Mouse (Mus musculus): Measurements from ENCODE around the gene Ccdc187. TPM values are rescaled to one million over a fixed set of nuclear protein-coding genes. Genes with fewer than 3 reads are reported as not detected.

Gene Ccdc187
- polyA plus RNA-seq, 1 experiment: 0.02 TPM

- no peak overlapping the region for H3K4me3 ChIP-seq (ENCODE audit: insufficient read depth, low read depth, low read length)
- TF ChIP-seq CTCF (conservative IDR thresholded peaks at IDR 0.05; ENCODE audit: insufficient read depth, insufficient read length, low read depth, low read length): no peak
- TF ChIP-seq POLR2A (IDR thresholded peaks at IDR 0.05; ENCODE audit: low read depth, low read length): no peak
- H3K27ac ChIP-seq (ENCODE audit: insufficient read depth, low read depth, low read length): no peak overlapping the region
- WGBS: 88% methylated on average over 16 of the region's 16 CpGs
- DNase-seq: no peak
- no peaks in the 10 kb centered on the region for H3K27me3 ChIP-seq (replicated peaks; ENCODE audit: control insufficient read depth, insufficient read depth, low read length)
- H3K4me1 ChIP-seq (ENCODE audit: control insufficient read depth, insufficient read depth, low read length): no peaks in the 10 kb centered on the region
- H3K36me3 ChIP-seq (ENCODE audit: control insufficient read depth, insufficient read depth, low read length): no peaks in the 10 kb centered on the region
Observed at GRCm38 (mm10) chr2:26257315-26258096, 36.9 kb downstream of the Ccdc187 start.

DNA sequence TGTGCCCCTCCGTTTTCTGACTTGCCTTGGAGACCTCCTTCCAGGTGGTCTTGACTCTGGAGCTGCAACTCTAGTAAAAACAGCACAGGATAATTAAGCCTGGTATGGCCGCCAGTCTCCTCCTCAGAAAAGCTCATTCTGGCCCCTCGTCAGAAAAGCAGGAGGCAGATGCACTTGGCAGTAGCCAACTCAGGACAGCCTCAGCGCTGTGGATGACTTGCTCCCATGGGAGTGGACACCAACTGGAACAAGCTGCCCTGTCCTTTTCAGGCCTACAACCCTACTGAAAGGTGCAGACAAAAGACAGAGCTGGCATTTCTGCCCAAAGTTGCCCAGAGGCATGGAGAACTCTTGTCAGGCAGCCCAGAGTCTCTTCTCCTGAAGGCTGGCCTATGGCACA, 39.5 kb downstream of the Ccdc187 start:
- DNase-seq: no peak
- Histone ChIP-seq H3K4me3 (ENCODE audit: insufficient read depth, low read depth, low read length) (no peak overlapping the region), H3K36me3 (ENCODE audit: control insufficient read depth, insufficient read depth, low read length) (no peaks in the 10 kb centered on the region), H3K27me3 (replicated peaks; ENCODE audit: control insufficient read depth, insufficient read depth, low read length) (no peaks in the 10 kb centered on the region), H3K27ac (ENCODE audit: insufficient read depth, low read depth, low read length) (no peak overlapping the region), H3K4me1 (ENCODE audit: control insufficient read depth, insufficient read depth, low read length) (no peaks in the 10 kb centered on the region)
- TF ChIP-seq CTCF (conservative IDR thresholded peaks at IDR 0.05; ENCODE audit: insufficient read depth, insufficient read length, low read depth, low read length) (no peak), POLR2A (IDR thresholded peaks at IDR 0.05; ENCODE audit: low read depth, low read length) (no peak)
- WGBS: 74% methylated on average over 4 of the region's 4 CpGs

DNA sequence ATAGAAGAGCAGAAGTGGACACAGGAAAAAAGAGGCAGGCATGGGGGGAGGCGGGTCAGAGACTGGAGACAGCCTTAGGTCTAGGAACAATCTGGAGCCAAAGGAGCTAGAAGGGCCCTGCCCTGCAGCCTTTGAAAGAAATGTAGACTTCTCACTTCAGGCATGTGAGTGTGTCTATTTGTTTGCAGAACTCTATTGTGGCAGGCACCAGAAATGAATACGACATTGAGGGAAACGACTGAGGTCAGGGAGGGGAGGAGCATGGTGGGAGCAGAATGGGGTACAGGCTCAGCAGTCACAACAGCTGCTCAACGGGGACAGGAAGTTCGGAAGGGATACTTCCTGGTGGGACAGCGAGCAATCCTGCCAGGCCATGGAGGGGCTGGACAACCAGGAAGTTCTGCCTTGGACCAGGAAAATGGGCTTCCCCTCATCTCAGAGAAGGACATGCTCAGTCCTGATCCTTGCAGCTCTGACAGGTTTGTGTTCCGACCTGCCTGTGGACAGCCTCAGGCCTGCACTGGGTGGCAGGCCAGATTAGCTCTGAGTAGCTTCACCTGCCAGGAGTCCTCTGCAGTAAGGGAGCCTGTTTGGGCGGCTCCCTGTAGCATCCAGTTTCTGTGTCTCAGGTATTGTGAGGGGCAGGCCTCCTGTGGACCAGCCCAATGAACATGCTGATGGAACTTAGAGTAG, 41.7 kb downstream of the Ccdc187 start:
- H3K27me3 ChIP-seq (replicated peaks; ENCODE audit: control insufficient read depth, insufficient read depth, low read length): no peaks in the 10 kb centered on the region
- DNase-seq: no peak
- no peak overlapping the region for H3K27ac ChIP-seq (ENCODE audit: insufficient read depth, low read depth, low read length)
- no peak overlapping the region for H3K4me3 ChIP-seq (ENCODE audit: insufficient read depth, low read depth, low read length)
- WGBS: 52% methylated on average over 8 of the region's 8 CpGs
- no peaks in the 10 kb centered on the region for H3K36me3 ChIP-seq (ENCODE audit: control insufficient read depth, insufficient read depth, low read length)
- no peaks in the 10 kb centered on the region for H3K4me1 ChIP-seq (ENCODE audit: control insufficient read depth, insufficient read depth, low read length)
- TF ChIP-seq POLR2A (IDR thresholded peaks at IDR 0.05; ENCODE audit: low read depth, low read length) (no peak), CTCF (conservative IDR thresholded peaks at IDR 0.05; ENCODE audit: insufficient read depth, insufficient read length, low read depth, low read length) (no peak)

- no peak for DNase-seq
- WGBS: 39% methylated on average over 3 of the region's 3 CpGs
- Histone ChIP-seq H3K4me1 (ENCODE audit: control insufficient read depth, insufficient read depth, low read length) (no peaks in the 10 kb centered on the region), H3K27me3 (replicated peaks; ENCODE audit: control insufficient read depth, insufficient read depth, low read length) (no peaks in the 10 kb centered on the region), H3K4me3 (ENCODE audit: insufficient read depth, low read depth, low read length) (no peak overlapping the region), H3K27ac (ENCODE audit: insufficient read depth, low read depth, low read length) (no peak overlapping the region), H3K36me3 (ENCODE audit: control insufficient read depth, insufficient read depth, low read length) (no peaks in the 10 kb centered on the region)
- no peak for TF ChIP-seq POLR2A (IDR thresholded peaks at IDR 0.05; ENCODE audit: low read depth, low read length)
- TF ChIP-seq CTCF (conservative IDR thresholded peaks at IDR 0.05; ENCODE audit: insufficient read depth, insufficient read length, low read depth, low read length): no peak
Observed at GRCm38 (mm10) chr2:26247531-26247930, 46.8 kb downstream of the Ccdc187 start.

- no peak for TF ChIP-seq CTCF (conservative IDR thresholded peaks at IDR 0.05; ENCODE audit: insufficient read depth, insufficient read length, low read depth, low read length)
- TF ChIP-seq POLR2A (IDR thresholded peaks at IDR 0.05; ENCODE audit: low read depth, low read length): no peak
- H3K4me1 ChIP-seq (ENCODE audit: control insufficient read depth, insufficient read depth, low read length): peaks cover 5% of the 10 kb centered on the region; the same call in 1 of the 2 replicates
- WGBS: 66% methylated on average over 3 of the region's 3 CpGs
- no peaks in the 10 kb centered on the region for H3K27me3 ChIP-seq (replicated peaks; ENCODE audit: control insufficient read depth, insufficient read depth, low read length)
- no peak overlapping the region for H3K27ac ChIP-seq (ENCODE audit: insufficient read depth, low read depth, low read length)
- no peak for DNase-seq
- H3K36me3 ChIP-seq (ENCODE audit: control insufficient read depth, insufficient read depth, low read length): no peaks in the 10 kb centered on the region
- H3K4me3 ChIP-seq (ENCODE audit: insufficient read depth, low read depth, low read length): no peak overlapping the region
Observed at GRCm38 (mm10) chr2:26240841-26241240, 53.5 kb downstream of the Ccdc187 start.

DNA sequence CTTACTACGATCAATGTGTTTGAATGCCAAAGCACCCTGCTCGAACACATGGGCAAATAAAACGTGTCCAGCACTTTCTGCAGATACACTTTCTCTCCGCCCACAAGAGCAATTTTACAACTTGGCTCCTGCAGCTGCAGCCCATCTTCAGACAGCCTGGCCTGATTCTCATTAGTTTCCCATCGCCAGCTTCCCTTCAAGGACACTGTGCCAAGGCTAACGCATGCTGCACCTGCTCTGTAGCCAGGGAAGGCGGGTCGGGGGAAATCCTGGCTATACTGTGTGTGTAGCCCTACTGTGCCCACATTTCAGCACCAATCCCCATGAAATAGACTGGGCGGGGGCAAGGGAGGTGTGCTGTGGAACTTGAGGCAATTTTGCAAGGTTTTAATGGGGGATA, 54.0 kb downstream of the Ccdc187 start:
- no peak overlapping the region for H3K4me3 ChIP-seq (ENCODE audit: insufficient read depth, low read depth, low read length)
- 37% methylated on average over 9 of the region's 9 CpGs for WGBS
- H3K4me1 ChIP-seq (ENCODE audit: control insufficient read depth, insufficient read depth, low read length): peaks cover 5% of the 10 kb centered on the region; the same call in 1 of the 2 replicates
- TF ChIP-seq CTCF (conservative IDR thresholded peaks at IDR 0.05; ENCODE audit: insufficient read depth, insufficient read length, low read depth, low read length) (no peak), POLR2A (IDR thresholded peaks at IDR 0.05; ENCODE audit: low read depth, low read length) (no peak)
- H3K27me3 ChIP-seq (replicated peaks; ENCODE audit: control insufficient read depth, insufficient read depth, low read length): no peaks in the 10 kb centered on the region
- H3K27ac ChIP-seq (ENCODE audit: insufficient read depth, low read depth, low read length): no peak overlapping the region
- no peaks in the 10 kb centered on the region for H3K36me3 ChIP-seq (ENCODE audit: control insufficient read depth, insufficient read depth, low read length)
- no peak for DNase-seq

DNA sequence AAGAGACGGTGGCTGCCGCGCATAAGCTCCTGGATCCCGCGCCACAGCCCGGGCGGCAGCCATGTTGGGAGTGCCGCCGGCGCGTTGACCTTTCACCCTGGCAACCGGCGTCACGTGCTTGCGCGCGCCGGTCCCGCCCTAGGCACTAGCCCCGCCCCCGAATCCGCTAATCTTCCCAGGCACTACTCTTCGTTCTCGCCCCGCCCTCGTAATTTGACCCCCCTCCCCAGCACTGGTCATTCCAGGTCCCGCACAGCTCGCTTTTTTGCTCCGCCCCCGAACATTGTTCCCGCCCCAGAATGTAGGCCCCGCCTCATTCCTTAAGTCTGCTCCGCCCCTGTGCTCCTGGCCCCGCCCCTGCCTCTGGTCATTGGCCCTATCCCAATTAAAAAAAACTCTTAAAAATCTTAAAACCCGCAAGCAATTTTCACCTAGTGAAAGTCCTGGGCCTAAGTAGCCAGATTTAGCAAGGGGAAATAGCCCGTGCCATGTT, 57.0 kb downstream of the Ccdc187 start, which contains the start of gene Qsox2:
Qsox2 (minus strand) TSS at position 236 of the 493 bp plus-strand sequence.
- H3K27me3 ChIP-seq (replicated peaks; ENCODE audit: control insufficient read depth, insufficient read depth, low read length): no peaks in the 10 kb centered on the region
- H3K36me3 ChIP-seq (ENCODE audit: control insufficient read depth, insufficient read depth, low read length): no peaks in the 10 kb centered on the region
- peak; percentile 97 for DNase-seq
- no peak within 1 kb of the TSS; the same call in 1 of the 2 replicates for H3K27ac ChIP-seq (ENCODE audit: insufficient read depth, low read depth, low read length)
- H3K4me3 ChIP-seq (ENCODE audit: insufficient read depth, low read depth, low read length): peak within 1 kb of the TSS; percentile 98
- peaks cover 5% of the 10 kb centered on the region; the same call in 1 of the 2 replicates for H3K4me1 ChIP-seq (ENCODE audit: control insufficient read depth, insufficient read depth, low read length)
- TF ChIP-seq CTCF (conservative IDR thresholded peaks at IDR 0.05; ENCODE audit: insufficient read depth, insufficient read length, low read depth, low read length) (no peak), POLR2A (IDR thresholded peaks at IDR 0.05; ENCODE audit: low read depth, low read length) (no peak)
- WGBS: under 1% methylated on average over 36 of the region's 36 CpGs

All from kidney, adult 2 months (tissue).